In genomic region chr12:72670921-72671320, GRCm38 (mm10) we compare ENCODE assay signal across 24 mouse cellular contexts. TPM values are rescaled to one million over a fixed set of nuclear protein-coding genes. Genes with fewer than 3 reads are reported as not detected.
"Had no signal": no experiment of that assay in that cellular context is flagged by ENCODE, and none has a peak within 500 bp of the region (broad histone marks: within the 10 kb centered on the region; RNA-seq: fewer than 3 reads in every experiment).

No protein-coding gene starts in this region.

- H3K9me3 ChIP-seq: midbrain, embryonic 12.5 days; neural tube, embryonic 13.5 days; neural tube, embryonic 15.5 days; stomach, embryonic 15.5 days had no signal

- H3K27me3 ChIP-seq: neural tube, embryonic 13.5 days; neural tube, embryonic 15.5 days; stomach, embryonic 15.5 days had no signal

- DNase-seq: lung, adult 18-20 months; lung, embryonic 14.5 days; lung, postnatal 10 days; lung, postnatal 4 days; midbrain, embryonic 14.5 days; right cerebral cortex, postnatal 14 days; thymus, adult 2 months; thymus, postnatal 25 days; thymus, postnatal 4 days had no signal

- H3K9ac ChIP-seq: lung, embryonic 14.5 days; midbrain, embryonic 12.5 days; neural tube, embryonic 13.5 days; neural tube, embryonic 15.5 days; stomach, embryonic 15.5 days had no signal

- H3K27ac ChIP-seq: midbrain, embryonic 10.5 days; midbrain, embryonic 12.5 days; neural tube, embryonic 13.5 days; neural tube, embryonic 15.5 days; stomach, embryonic 15.5 days; stomach, postnatal 0 days had no signal

- H3K4me1 ChIP-seq: midbrain, embryonic 10.5 days; midbrain, embryonic 12.5 days; neural tube, embryonic 13.5 days; neural tube, embryonic 15.5 days; stomach, embryonic 15.5 days had no signal

- H3K4me2 ChIP-seq: lung, embryonic 14.5 days; midbrain, embryonic 12.5 days; neural tube, embryonic 13.5 days; neural tube, embryonic 15.5 days; stomach, embryonic 15.5 days had no signal

- H3K36me3 ChIP-seq: midbrain, embryonic 10.5 days; midbrain, embryonic 12.5 days; neural tube, embryonic 13.5 days; neural tube, embryonic 15.5 days; stomach, embryonic 15.5 days had no signal

- ATAC-seq: midbrain, embryonic 16.5 days had no signal

- H3K4me3 ChIP-seq: megakaryocyte, embryonic 14.5 days; midbrain, embryonic 10.5 days; midbrain, embryonic 12.5 days; myocyte; neural tube, embryonic 13.5 days; neural tube, embryonic 15.5 days; stomach, embryonic 15.5 days had no signal

RNA-seq across cellular contexts. Expression of gene Gm4756, which starts 21.5 kb away (rescaled TPM):
- polyA plus RNA-seq: liver, embryonic 16.5 days; lung, embryonic 14.5 days; lung, embryonic 16.5 days; midbrain, embryonic 10.5 days; midbrain, embryonic 12.5 days; midbrain, embryonic 14.5 days; midbrain, embryonic 16.5 days; myocyte; neural tube, embryonic 11.5 days; neural tube, embryonic 13.5 days; neural tube, embryonic 15.5 days; spleen, adult 2 months; stomach, embryonic 15.5 days; stomach, postnatal 0 days; testis, adult 2 months; thymus, adult 2 months; urinary bladder, adult 2 months had no signal
